In the genomic region with DNA sequence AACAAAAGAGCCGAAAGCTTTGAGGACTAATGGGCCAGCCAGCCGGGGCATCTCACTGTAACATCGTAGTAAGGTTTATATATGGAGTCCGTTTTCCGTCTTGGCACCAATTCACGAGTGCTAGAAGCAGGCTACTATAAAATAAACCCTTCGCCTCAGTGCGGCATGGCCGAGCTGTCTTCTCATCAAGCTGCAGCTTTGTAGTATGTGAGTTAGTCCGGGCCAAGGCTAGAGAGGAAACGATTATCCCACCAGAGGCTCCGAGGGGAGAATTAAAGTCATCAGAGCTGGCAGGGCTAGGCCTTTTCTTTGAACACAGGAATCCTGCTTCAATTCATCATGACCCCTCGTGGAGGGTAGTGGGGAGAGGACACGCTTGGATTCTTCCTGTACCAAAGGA, we compare ENCODE assay signal across 13 mouse cellular contexts.
DNase-seq lines count a peak whose midpoint lies in the region; ATAC-seq and TF ChIP-seq lines count a peak whose summit lies in the region.
"Had no signal": no experiment of that assay in that cellular context is flagged by ENCODE, and none has a peak within 500 bp of the region (broad histone marks: within the 10 kb centered on the region; RNA-seq: fewer than 3 reads in every experiment).

No protein-coding gene starts in this region.

- H3K9ac ChIP-seq in heart, embryonic 16.5 days (ENCODE audit: low read length): no peak overlapping the region
- H3K9ac ChIP-seq in heart, embryonic 12.5 days: no peak overlapping the region
- no peak overlapping the region for H3K9ac ChIP-seq in lung, embryonic 15.5 days
- no peak overlapping the region for H3K9ac ChIP-seq in intestine, embryonic 15.5 days
- H3K9ac ChIP-seq in stomach, postnatal 0 days (ENCODE audit: low read length): no peak overlapping the region
- H3K9ac ChIP-seq: liver, postnatal 0 days; midbrain, embryonic 12.5 days had no signal

- no peak for DNase-seq in lung, postnatal 36 days
- no peak for DNase-seq in stomach, postnatal 0 days (ENCODE audit: low spot score)
- DNase-seq in adrenal gland, postnatal 14 days: no peak
- DNase-seq: adrenal gland, postnatal 10 days; cerebellum, postnatal 25 days; liver, postnatal 0 days; right cerebral cortex, postnatal 25 days; thymus, postnatal 14 days had no signal

- WGBS in heart, embryonic 16.5 days: 63% methylated on average over 14 of the region's 14 CpGs
- WGBS in heart, embryonic 12.5 days: 77% methylated on average over 14 of the region's 14 CpGs
- 30% methylated on average over 14 of the region's 14 CpGs for WGBS in lung, embryonic 15.5 days
- 43% methylated on average over 14 of the region's 14 CpGs for WGBS in intestine, embryonic 15.5 days
- WGBS in stomach, postnatal 0 days: 39% methylated on average over 14 of the region's 14 CpGs

- H3K27me3 ChIP-seq in heart, embryonic 16.5 days (ENCODE audit: control insufficient read depth, insufficient read depth, low read length): no peaks in the 10 kb centered on the region
- H3K27me3 ChIP-seq in heart, embryonic 12.5 days (replicated peaks): no peaks in the 10 kb centered on the region
- H3K27me3 ChIP-seq in lung, embryonic 15.5 days: no peaks in the 10 kb centered on the region
- no peaks in the 10 kb centered on the region for H3K27me3 ChIP-seq in intestine, embryonic 15.5 days (replicated peaks)
- no peaks in the 10 kb centered on the region for H3K27me3 ChIP-seq in stomach, postnatal 0 days (ENCODE audit: control insufficient read depth, insufficient read depth, low read length)
- H3K27me3 ChIP-seq: midbrain, embryonic 12.5 days had no signal

- no peak overlapping the region for H3K4me3 ChIP-seq in heart, embryonic 16.5 days (ENCODE audit: low read length)
- no peak overlapping the region for H3K4me3 ChIP-seq in heart, embryonic 12.5 days
- H3K4me3 ChIP-seq in lung, embryonic 15.5 days: no peak overlapping the region
- H3K4me3 ChIP-seq in intestine, embryonic 15.5 days (replicated peaks): no peak overlapping the region
- H3K4me3 ChIP-seq in stomach, postnatal 0 days (ENCODE audit: low read depth, low read length): no peak overlapping the region
- H3K4me3 ChIP-seq: midbrain, embryonic 12.5 days had no signal

- no peak for ATAC-seq in heart, embryonic 16.5 days (replicated peaks; ENCODE audit: extremely low read depth, insufficient read depth, low FRiP score)
- no peak for ATAC-seq in heart, embryonic 12.5 days (ENCODE audit: insufficient number of reproducible peaks, low FRiP score)
- ATAC-seq in lung, embryonic 15.5 days (ENCODE audit: borderline replicate concordance, extremely low read depth, low FRiP score, low TSS enrichment): peak; percentile 88
- peak; percentile 49 for ATAC-seq in intestine, embryonic 15.5 days
- ATAC-seq in stomach, postnatal 0 days (ENCODE audit: low FRiP score, low TSS enrichment): no peak
- ATAC-seq: liver, postnatal 0 days had no signal

- H3K9me3 ChIP-seq in heart, embryonic 16.5 days (replicated peaks; ENCODE audit: control insufficient read depth, low read length): no peaks in the 10 kb centered on the region
- H3K9me3 ChIP-seq in heart, embryonic 12.5 days (replicated peaks): no peaks in the 10 kb centered on the region
- H3K9me3 ChIP-seq in lung, embryonic 15.5 days: no peaks in the 10 kb centered on the region
- no peaks in the 10 kb centered on the region for H3K9me3 ChIP-seq in intestine, embryonic 15.5 days
- H3K9me3 ChIP-seq in stomach, postnatal 0 days (ENCODE audit: control insufficient read depth, low read length): no peaks in the 10 kb centered on the region
- H3K9me3 ChIP-seq: midbrain, embryonic 12.5 days had no signal

- TF ChIP-seq EP300 in stomach, postnatal 0 days (optimal IDR thresholded peaks at IDR 0.05): no peak

- TF ChIP-seq CTCF in stomach, postnatal 0 days (IDR thresholded peaks at IDR 0.05; ENCODE audit: low read depth): peak; percentile 10; the same call in 1 of the 2 replicates

- peak overlapping the region; percentile 1; the same call in 1 of the 2 replicates for H3K27ac ChIP-seq in heart, embryonic 16.5 days (ENCODE audit: low read length)
- H3K27ac ChIP-seq in heart, embryonic 12.5 days (ENCODE audit: poor library complexity, severe bottlenecking): no peak overlapping the region
- H3K27ac ChIP-seq in lung, embryonic 15.5 days: peak overlapping the region; percentile 88
- peak overlapping the region; percentile 19; the same call in 1 of the 2 replicates for H3K27ac ChIP-seq in intestine, embryonic 15.5 days
- H3K27ac ChIP-seq in stomach, postnatal 0 days (replicated peaks): no peak overlapping the region
- H3K27ac ChIP-seq: midbrain, embryonic 12.5 days had no signal

- no peaks in the 10 kb centered on the region for H3K36me3 ChIP-seq in heart, embryonic 16.5 days (ENCODE audit: control insufficient read depth, insufficient read depth)
- no peaks in the 10 kb centered on the region for H3K36me3 ChIP-seq in heart, embryonic 12.5 days
- no peaks in the 10 kb centered on the region for H3K36me3 ChIP-seq in lung, embryonic 15.5 days
- H3K36me3 ChIP-seq in intestine, embryonic 15.5 days: no peaks in the 10 kb centered on the region
- H3K36me3 ChIP-seq in stomach, postnatal 0 days (ENCODE audit: control insufficient read depth, insufficient read depth, low read length): no peaks in the 10 kb centered on the region
- H3K36me3 ChIP-seq: midbrain, embryonic 12.5 days had no signal

- H3K4me1 ChIP-seq in heart, embryonic 16.5 days (ENCODE audit: control insufficient read depth, insufficient read depth, low read length): peaks cover 2% of the 10 kb centered on the region; the same call in 1 of the 2 replicates
- H3K4me1 ChIP-seq in heart, embryonic 12.5 days (replicated peaks): no peaks in the 10 kb centered on the region
- H3K4me1 ChIP-seq in lung, embryonic 15.5 days: peaks cover 41% of the 10 kb centered on the region
- peaks cover 7% of the 10 kb centered on the region; the same call in 1 of the 2 replicates for H3K4me1 ChIP-seq in intestine, embryonic 15.5 days (replicated peaks)
- H3K4me1 ChIP-seq in stomach, postnatal 0 days (replicated peaks; ENCODE audit: control insufficient read depth, insufficient read depth): no peaks in the 10 kb centered on the region
- H3K4me1 ChIP-seq: midbrain, embryonic 12.5 days had no signal

- H3K4me2 ChIP-seq in heart, embryonic 16.5 days (ENCODE audit: low read depth, low read length): no peak overlapping the region
- no peak overlapping the region for H3K4me2 ChIP-seq in heart, embryonic 12.5 days
- peak overlapping the region; percentile 16; the same call in 1 of the 2 replicates for H3K4me2 ChIP-seq in lung, embryonic 15.5 days
- no peak overlapping the region for H3K4me2 ChIP-seq in intestine, embryonic 15.5 days (replicated peaks)
- H3K4me2 ChIP-seq in stomach, postnatal 0 days (replicated peaks; ENCODE audit: low read depth): peak overlapping the region; percentile 20
- H3K4me2 ChIP-seq: midbrain, embryonic 12.5 days had no signal

Comparison
In these comparisons a context has a peak if more than half of its experiments do, and no peak if none do; other contexts are left out.
1. H3K27ac ChIP-seq: peak in heart, embryonic 16.5 days (single experiment), lung, embryonic 15.5 days (single experiment) and intestine, embryonic 15.5 days (single experiment); none in heart, embryonic 12.5 days (single experiment) and stomach, postnatal 0 days (single experiment).
2. ATAC-seq: peak in lung, embryonic 15.5 days (single experiment) and intestine, embryonic 15.5 days (single experiment); none in heart, embryonic 16.5 days (single experiment), heart, embryonic 12.5 days (single experiment) and stomach, postnatal 0 days (single experiment).
3. H3K4me2 ChIP-seq: peak in lung, embryonic 15.5 days (single experiment) and stomach, postnatal 0 days (single experiment); none in heart, embryonic 16.5 days (single experiment), heart, embryonic 12.5 days (single experiment) and intestine, embryonic 15.5 days (single experiment).